Mouse (Mus musculus): ENCODE measurements around the gene Platr25.
"Not testable (repeated sequence)": the region's sequence is repeated elsewhere in the genome, so short reads cannot be mapped to it uniquely, and the experiment has no call there.

Gene Platr25

DNA sequence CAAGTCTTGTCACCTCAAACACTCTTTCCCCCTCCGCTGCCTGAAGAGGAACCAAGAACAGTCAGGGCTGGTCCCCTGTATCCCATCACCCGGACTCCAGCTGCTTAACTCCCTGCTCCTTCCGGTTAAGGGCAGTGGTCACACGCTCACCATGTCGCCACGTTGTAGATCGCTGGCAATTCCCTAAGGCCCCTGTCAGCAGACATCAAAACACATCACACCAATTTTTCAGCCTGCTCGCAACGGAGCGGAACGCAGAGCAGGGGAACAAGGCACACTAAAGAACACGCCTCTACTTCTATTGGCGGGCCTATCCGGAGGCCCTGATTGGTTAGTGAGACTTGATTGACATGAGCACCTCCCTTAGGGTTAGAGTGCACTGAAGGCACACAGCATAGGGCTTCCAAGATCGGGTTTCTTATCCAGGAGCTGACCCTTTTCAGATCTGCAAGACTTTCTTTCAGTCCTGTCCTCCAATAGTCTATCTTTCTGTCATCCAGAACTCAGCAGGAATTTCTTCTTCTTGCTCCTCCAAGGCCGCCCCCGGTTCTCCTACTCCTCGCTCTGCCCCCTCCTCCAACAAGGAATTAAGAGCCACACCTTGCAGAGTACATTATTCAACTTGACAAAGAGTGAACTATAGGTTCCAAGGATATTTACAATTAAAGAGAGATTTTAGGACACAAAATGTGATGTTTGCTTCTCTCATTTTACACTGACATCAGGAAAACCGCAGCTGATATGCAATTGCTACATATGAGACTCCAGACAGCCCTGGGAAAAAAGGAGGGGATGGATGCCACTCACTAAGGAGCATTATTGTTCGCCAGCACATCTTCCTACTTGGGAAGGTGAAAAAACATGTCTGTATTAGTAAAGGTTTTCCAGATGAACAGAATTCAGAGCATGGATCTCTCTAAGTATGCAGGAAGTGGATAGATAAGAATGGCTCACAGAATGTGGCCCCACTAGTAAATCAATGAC lies at the start of gene Platr25:
Gene Platr25 (minus strand): TSS at position 278 of the 984 bp plus-strand sequence.
- DNase-seq (ENCODE audit: extremely low read depth, insufficient read length, low spot score) = peak; percentile 70

DNA sequence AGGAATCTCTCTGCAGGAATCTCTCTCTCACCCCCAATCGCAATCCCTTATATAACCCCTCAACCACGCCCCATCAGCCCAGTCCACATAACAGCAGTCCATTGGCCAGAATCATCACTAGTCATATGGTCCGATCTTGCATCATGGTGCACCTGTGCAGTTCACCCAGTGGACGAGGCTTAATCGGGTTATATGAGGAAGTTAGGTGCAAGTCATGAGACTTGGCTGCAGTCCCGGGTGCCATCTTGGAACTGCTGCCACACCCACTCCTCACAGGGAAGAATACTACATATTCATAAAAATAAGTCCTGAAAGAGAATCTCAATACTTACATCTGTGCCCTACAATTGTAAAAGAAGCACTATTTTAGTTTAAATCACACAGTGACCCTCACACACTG lies 47.5 kb upstream of the Platr25 start:
- not testable (repeated sequence) for DNase-seq (ENCODE audit: extremely low read depth, insufficient read length, low spot score)

DNA sequence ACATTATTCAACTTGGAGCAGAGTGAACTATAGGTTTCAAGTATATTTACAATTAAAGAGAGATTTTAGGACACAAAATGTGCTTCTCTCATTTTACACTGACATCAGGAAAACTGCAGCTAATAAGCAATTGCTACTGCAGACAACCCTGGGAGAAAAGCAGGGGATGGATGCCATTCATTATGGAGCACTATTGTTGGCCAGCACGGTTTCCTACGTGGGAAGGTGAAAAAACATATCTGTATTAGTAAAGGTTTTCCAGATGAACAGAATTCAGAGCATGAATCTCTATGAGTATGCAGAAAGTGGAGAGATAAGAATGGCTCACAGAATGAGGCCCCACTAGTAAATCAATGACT lies 25.6 kb upstream of the Platr25 start:
- not testable (repeated sequence) for DNase-seq (ENCODE audit: extremely low read depth, insufficient read length, low spot score)

GRCm38 (mm10) chr13:62785199-62786134 lies 25.0 kb upstream of the Platr25 start, which contains the start of gene Gm5141:
Gene Gm5141, minus strand, starts transcription at chr13:62785808.
- peak; percentile 54 for DNase-seq (ENCODE audit: extremely low read depth, insufficient read length, low spot score)

DNA sequence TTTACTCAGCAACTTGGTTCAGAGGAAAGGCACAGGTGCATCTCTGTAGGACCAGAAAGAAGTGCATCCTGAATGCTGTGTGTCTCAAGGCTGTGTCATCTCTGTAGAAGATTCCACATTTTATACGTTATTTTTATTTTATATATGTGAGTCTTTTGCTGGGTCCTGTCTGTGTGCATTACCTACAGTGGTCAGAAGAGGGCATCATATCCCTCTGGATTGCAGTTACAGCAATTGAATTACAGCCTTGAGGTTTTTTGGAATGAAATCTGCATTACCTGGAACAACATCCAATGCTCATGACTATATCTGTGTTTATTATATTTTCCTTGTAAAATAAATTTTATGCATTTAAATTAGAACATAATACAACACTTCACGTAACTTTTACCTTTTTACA lies 3.3 kb upstream of the Platr25 start:
- not testable (repeated sequence) for DNase-seq (ENCODE audit: extremely low read depth, insufficient read length, low spot score)

DNA sequence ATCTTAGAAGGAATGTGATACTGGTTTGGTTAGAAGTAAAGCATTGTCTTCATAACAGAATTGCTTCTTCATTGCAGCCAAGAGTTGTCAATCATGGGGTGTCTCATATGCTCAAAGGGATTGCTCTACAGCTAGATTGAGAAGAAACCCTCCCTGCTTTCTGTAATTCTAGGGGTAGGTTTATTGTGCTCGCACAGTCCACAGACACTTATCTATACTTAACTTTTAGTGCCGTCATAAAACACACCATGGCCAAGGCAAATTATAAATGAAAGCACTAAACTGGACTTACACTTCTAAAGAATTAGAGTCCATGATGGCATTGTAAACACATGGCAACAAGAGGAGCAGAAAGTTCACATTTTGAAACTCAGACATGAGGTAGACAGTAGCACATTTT lies 27.2 kb downstream of the Platr25 start:
- no peak for DNase-seq (ENCODE audit: extremely low read depth, insufficient read length, low spot score)

DNA sequence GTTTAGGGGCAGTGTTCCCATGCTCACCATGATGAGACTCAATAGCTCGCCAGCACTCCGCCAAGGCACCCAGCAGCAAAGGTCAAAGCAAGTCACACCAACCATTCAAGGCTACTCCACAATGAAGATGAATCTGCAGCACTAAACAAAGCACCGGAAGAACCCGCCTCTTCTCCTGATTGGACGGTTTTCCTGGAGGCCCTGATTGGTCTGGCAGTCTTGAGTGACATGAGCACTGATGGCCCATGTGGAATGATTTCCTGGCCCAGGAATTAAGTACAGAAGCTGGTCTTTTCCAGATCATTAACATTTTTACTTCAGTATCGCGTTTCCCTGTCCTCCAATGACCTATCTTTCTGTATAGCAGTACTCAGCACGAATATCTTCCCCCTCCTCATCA lies 47.9 kb downstream of the Platr25 start:
- peak; percentile 15 for DNase-seq (ENCODE audit: extremely low read depth, insufficient read length, low spot score)

- not testable (repeated sequence) for DNase-seq (ENCODE audit: extremely low read depth, insufficient read length, low spot score)
These were observed 75.2 kb downstream of the Platr25 start for GRCm38 (mm10) chr13:62685287-62685648.

DNA sequence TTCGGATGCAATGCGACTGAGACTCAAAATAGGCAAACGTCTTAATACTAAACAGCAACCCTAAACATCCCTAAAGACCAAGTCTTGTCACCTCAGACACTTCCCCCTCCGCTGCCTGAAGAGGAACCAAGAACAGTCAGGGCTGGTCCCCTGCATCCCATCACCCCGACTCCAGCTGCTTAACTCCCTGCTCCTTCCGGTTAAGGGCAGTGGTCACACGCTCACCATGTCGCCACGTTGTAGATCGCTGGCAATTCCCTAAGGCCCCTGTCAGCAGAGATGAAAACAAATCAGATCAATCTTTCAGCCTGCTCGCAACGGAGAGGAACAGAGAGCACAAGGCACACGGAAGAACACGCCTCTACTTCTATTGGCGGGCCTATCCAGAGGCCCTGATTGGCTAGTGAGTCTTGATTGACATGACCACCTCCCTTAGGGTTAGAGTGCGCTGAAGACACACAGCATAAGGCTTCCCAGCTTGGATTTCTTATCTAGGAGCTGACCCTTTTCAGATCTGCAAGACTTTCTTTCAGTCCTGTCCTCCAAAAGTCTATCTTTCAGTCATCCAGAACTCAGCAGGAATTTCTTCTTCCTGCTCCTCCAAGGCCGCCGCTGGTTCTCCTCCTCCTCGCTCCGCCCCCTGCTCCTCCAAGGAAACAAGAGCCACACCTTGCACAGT lies 75.8 kb downstream of the Platr25 start:
- peak; percentile 69 for DNase-seq (ENCODE audit: extremely low read depth, insufficient read length, low spot score)

DNA sequence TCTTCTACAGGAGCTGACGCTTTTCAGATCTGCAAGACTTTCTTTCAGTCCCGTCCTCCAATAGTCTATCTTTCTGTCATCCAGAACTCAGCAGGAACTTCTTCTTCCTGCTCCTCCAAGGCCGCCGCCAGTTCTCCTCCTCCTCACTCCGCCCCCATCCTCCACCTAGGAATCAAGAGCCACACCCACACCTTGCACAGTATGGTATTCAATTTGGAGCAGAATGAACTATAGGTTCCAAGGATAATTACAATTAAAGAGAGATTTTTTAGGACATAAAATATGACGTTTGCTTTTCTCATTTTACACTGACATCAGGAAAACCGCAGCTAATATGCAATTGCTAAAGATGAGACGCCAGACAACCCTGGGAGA lies 107.2 kb downstream of the Platr25 start:
- no peak for DNase-seq (ENCODE audit: extremely low read depth, insufficient read length, low spot score)

- DNase-seq (ENCODE audit: extremely low read depth, insufficient read length, low spot score) = peak; percentile 66
These were observed 107.7 kb downstream of the Platr25 start for GRCm38 (mm10) chr13:62652681-62653368.

DNA sequence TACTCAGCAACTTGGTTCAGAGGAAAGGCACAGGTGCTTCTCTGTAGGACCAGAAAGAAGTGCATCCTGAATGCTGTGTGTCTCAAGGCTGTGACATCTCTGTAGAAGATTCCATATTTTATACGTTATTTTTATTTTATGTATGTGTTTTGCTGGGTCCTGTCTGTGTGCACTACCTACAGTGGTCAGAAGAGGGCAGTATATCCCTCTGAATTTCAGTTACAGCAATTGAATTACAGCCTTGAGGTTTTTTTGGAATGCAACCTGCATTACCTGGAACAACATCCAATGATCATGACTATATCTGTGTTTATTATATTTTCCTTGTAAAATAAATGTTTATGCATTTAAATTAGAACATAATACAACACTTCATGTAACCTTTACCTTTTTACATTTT lies 133.4 kb downstream of the Platr25 start:
- DNase-seq (ENCODE audit: extremely low read depth, insufficient read length, low spot score) = peak; percentile 3

DNA sequence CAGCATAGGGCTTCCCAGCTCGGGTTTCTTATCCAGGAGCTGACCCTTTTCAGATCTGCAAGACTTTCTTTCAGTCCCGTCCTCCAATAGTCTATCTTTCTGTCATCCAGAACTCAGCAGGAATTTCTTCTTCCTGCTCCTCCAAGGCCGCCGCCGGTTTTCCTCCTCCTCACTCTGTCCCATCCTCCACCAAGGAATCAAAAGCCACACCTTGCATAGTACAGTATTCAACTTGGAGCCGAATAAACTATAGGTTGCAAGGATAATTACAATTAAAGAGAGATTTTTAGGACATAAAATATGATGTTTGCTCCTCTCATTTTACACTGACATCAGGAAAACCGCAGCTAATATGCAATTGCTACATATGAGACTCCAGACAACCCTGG lies 136.2 kb downstream of the Platr25 start:
- not testable (repeated sequence) for DNase-seq (ENCODE audit: extremely low read depth, insufficient read length, low spot score)

GRCm38 (mm10) chr13:62623577-62624276 lies 136.8 kb downstream of the Platr25 start, which contains the start of gene 6720489N17Rik:
Gene 6720489N17Rik, minus strand, starts transcription at chr13:62624182.
- peak; percentile 50 for DNase-seq (ENCODE audit: extremely low read depth, insufficient read length, low spot score)
